Mouse (Mus musculus) heart, postnatal 0 days (tissue): ENCODE data around the gene Foxn3.

ENCODE experiments used
- CTCF ChIP-seq: IDR thresholded peaks from 2 replicates; pipeline ENCODE4 v1.5.1; 2016; ENCODE audit warnings: antibody characterized with exemption, control low read depth, low read depth
- EP300 ChIP-seq: IDR thresholded peaks from 2 replicates; pipeline ENCODE4 v1.6.1; 2016; ENCODE audit warnings: antibody characterized with exemption, low read depth

DNA sequence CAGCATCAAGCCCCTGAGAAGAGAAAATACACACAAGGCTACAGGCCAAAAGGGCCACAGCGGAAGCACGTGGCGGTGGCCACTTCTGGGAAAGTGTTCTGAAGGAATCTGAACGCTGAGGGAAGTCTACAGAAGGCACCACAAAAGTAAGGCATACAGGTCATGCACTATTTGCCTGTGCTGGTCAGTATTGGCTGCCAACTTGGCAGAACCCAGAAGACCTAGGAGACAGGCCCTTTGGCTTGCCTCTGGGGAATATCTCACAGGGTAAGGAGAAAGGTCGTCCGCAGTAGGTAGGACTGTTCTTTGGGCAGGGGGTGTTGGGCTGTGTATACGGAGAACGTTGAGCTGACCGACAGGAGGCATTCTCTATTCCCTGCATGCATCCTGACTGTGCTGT is 355.1 kb downstream of the Foxn3 start:
- no peak for TF ChIP-seq CTCF
- TF ChIP-seq EP300: no peak
